In genomic region chr7:18873253-18873652, GRCm38 (mm10) we compare ENCODE assay signal across 8 mouse cellular contexts. TPM values are rescaled to one million over a fixed set of nuclear protein-coding genes. Genes with fewer than 3 reads are reported as not detected.
DNase-seq lines count a peak whose midpoint lies in the region; ATAC-seq lines count a peak whose summit lies in the region.

No protein-coding gene starts in this region.

- H3K4me1 ChIP-seq in hindbrain, embryonic 13.5 days (replicated peaks): peaks cover 7% of the 10 kb centered on the region; the same call in 1 of the 2 replicates

- ATAC-seq in frontal cortex, adult (ENCODE audit: low TSS enrichment): peak; percentile 87
- ATAC-seq in hindbrain, embryonic 13.5 days (ENCODE audit: low FRiP score): peak; percentile 86
- peak; percentile 99 for ATAC-seq in megakaryocyte, adult 5-6 weeks (ENCODE audit: poor library complexity, severe bottlenecking)

- peak overlapping the region; percentile 85 for H3K4me2 ChIP-seq in hindbrain, embryonic 13.5 days

- H3K27ac ChIP-seq in hindbrain, embryonic 13.5 days: no peak overlapping the region

- H3K4me3 ChIP-seq in hindbrain, embryonic 13.5 days: peak overlapping the region; percentile 48

- H3K36me3 ChIP-seq in hindbrain, embryonic 13.5 days: no peaks in the 10 kb centered on the region

- peak overlapping the region; percentile 70 for H3K9ac ChIP-seq in hindbrain, embryonic 13.5 days

- H3K27me3 ChIP-seq in hindbrain, embryonic 13.5 days: 0 out of 2 replicates have a peak, but pooled peaks cover 3% of the 10 kb centered on the region

- 0 out of 2 replicates have a peak, but pooled peaks cover 4% of the 10 kb centered on the region for H3K9me3 ChIP-seq in hindbrain, embryonic 13.5 days

- peak; percentile 59 to 89 for DNase-seq in adrenal gland, adult (ENCODE audit: inconsistent age in 2 of 2, low spot score in 1 of 2)
- no peak for DNase-seq in adrenal gland, adult 8-10 months
- DNase-seq in cerebellum, adult 9-10 months: peak; percentile 65
- peak; percentile 58 to 67 for DNase-seq in layer of hippocampus, postnatal 36 days
- DNase-seq in right cerebral cortex, postnatal 25 days: peak; percentile 63

- WGBS in hindbrain, embryonic 13.5 days: 0% methylated on average over 10 of the region's 10 CpGs

RNA-seq across cellular contexts. Expression of gene Pglyrp1, which starts 2.1 kb away (rescaled TPM):
- total RNA-seq in adrenal gland, adult 8-10 months (2022): 1 to 10 TPM; 1.3 to 2.8 (median 1.8) TPM
- 13.7 TPM in 2 replicates for polyA plus RNA-seq in hindbrain, embryonic 13.5 days (2015; fragmentation: Nextera tagmentation; extraction: Ambion mirVana)
- total RNA-seq in layer of hippocampus, postnatal 36 days (2021): 10 to 100 TPM; 13.6 to 21.1 TPM
- 492 and 634 TPM in 2 replicates for total RNA-seq in megakaryocyte, adult 5-6 weeks (2015)
- total RNA-seq in megakaryocyte, adult 5-6 weeks (2017): 78.5 and 108 TPM in 2 replicates

RNA-seq across cellular contexts. Expression of gene Mill2, which starts 33.5 kb away (rescaled TPM):
- 10 to 100 TPM in 3 of 4 experiments, 1 to 10 TPM in 1; 8.5 to 12.4 (median 11.2) TPM for total RNA-seq in adrenal gland, adult 8-10 months (2022)
- polyA plus RNA-seq in hindbrain, embryonic 13.5 days (2015; fragmentation: Nextera tagmentation; extraction: Ambion mirVana): 0.45 and 0.53 TPM in 2 replicates
- 1 to 10 TPM; 2.1 TPM for total RNA-seq in layer of hippocampus, postnatal 36 days (2021)
- total RNA-seq in megakaryocyte, adult 5-6 weeks (2015): not detected in 2 replicates
- total RNA-seq in megakaryocyte, adult 5-6 weeks (2017): 0.08 TPM in 1 of 2 replicates, not detected in the other

RNA-seq across cellular contexts. Expression of gene Ccdc61, which starts 37.0 kb away (rescaled TPM):
- total RNA-seq in adrenal gland, adult 8-10 months (2022): 10 to 100 TPM; 12.6 to 18.4 (median 14.0) TPM
- 23.5 and 23.6 TPM in 2 replicates for polyA plus RNA-seq in hindbrain, embryonic 13.5 days (2015; fragmentation: Nextera tagmentation; extraction: Ambion mirVana)
- total RNA-seq in layer of hippocampus, postnatal 36 days (2021): 10 to 100 TPM; 11.3 to 12.5 TPM
- total RNA-seq in megakaryocyte, adult 5-6 weeks (2015): 12.9 and 15.3 TPM in 2 replicates
- 8.9 and 12.2 TPM in 2 replicates for total RNA-seq in megakaryocyte, adult 5-6 weeks (2017)

RNA-seq across cellular contexts. Expression of gene Psg17, which starts 51.8 kb away (rescaled TPM):
- not detected for total RNA-seq in adrenal gland, adult 8-10 months (2022)
- not detected in 2 replicates for polyA plus RNA-seq in hindbrain, embryonic 13.5 days (2015; fragmentation: Nextera tagmentation; extraction: Ambion mirVana)
- not detected for total RNA-seq in layer of hippocampus, postnatal 36 days (2021)
- total RNA-seq in megakaryocyte, adult 5-6 weeks (2015): not detected in 2 replicates
- total RNA-seq in megakaryocyte, adult 5-6 weeks (2017): not detected in 2 replicates

RNA-seq across cellular contexts. Expression of gene Nova2, which starts 52.4 kb away (rescaled TPM):
- 1 to 10 TPM; 5.6 to 9.2 (median 7.1) TPM for total RNA-seq in adrenal gland, adult 8-10 months (2022)
- 14.9 and 15.8 TPM in 2 replicates for polyA plus RNA-seq in hindbrain, embryonic 13.5 days (2015; fragmentation: Nextera tagmentation; extraction: Ambion mirVana)
- total RNA-seq in layer of hippocampus, postnatal 36 days (2021): 10 to 100 TPM; 82.2 to 84.5 TPM
- total RNA-seq in megakaryocyte, adult 5-6 weeks (2015): not detected in 2 replicates
- total RNA-seq in megakaryocyte, adult 5-6 weeks (2017): not detected in 2 replicates
